Mouse (Mus musculus) myocyte (in vitro differentiated cells): ENCODE data around the gene Baiap2l2.

Experiments used
- CEBPB ChIP-seq: IDR thresholded peaks from 2 replicates; pipeline ENCODE4 v1.6.1; 2011; ENCODE audit warnings: mild to moderate bottlenecking, moderate library complexity; ENCODE audit not compliant: poor library complexity, insufficient read depth, severe bottlenecking
- E2F4 ChIP-seq: IDR thresholded peaks from one replicate; pipeline ENCODE4 v1.6.1; 2011; ENCODE audit warnings: mild to moderate bottlenecking, control low read depth, moderate library complexity; ENCODE audit not compliant: insufficient read depth
- MAX ChIP-seq: IDR thresholded peaks from one replicate; pipeline ENCODE4 v1.6.1; 2011; ENCODE audit warnings: low read depth, mild to moderate bottlenecking, control low read depth
- MYOD1 ChIP-seq, 3 experiments: IDR thresholded peaks; one replicate each; pipeline ENCODE4 v1.6.1; 2011; ENCODE audit warnings: control low read depth in 2 of 3, low read depth in 2 of 3, mild to moderate bottlenecking in 2 of 3, moderate library complexity in 1 of 3; ENCODE audit not compliant: insufficient read length in 2 of 3, control insufficient read depth in 1 of 3
- MYOG ChIP-seq, 3 experiments: IDR thresholded peaks; one replicate each; pipeline ENCODE4 v1.6.1; 2011; ENCODE audit warnings: control low read depth in 2 of 3, low read depth in 2 of 3, mild to moderate bottlenecking in 2 of 3; ENCODE audit not compliant: insufficient read length in 2 of 3, control insufficient read depth in 1 of 3, insufficient read depth in 1 of 3
- POLR2A ChIP-seq: IDR thresholded peaks from one replicate; pipeline ENCODE4 v1.6.1; 2011; ENCODE audit warnings: low read depth, mild to moderate bottlenecking, control low read depth, moderate library complexity; ENCODE audit not compliant: insufficient read length
- POLR2AphosphoS2 ChIP-seq: IDR thresholded peaks from one replicate; pipeline ENCODE4 v1.6.1; 2011; ENCODE audit warnings: low read depth, control low read depth; ENCODE audit not compliant: insufficient read length
- TCF12 ChIP-seq: IDR thresholded peaks from one replicate; pipeline ENCODE4 v1.6.1; 2011; ENCODE audit warnings: mild to moderate bottlenecking, control low read depth; ENCODE audit not compliant: poor library complexity, insufficient read depth, severe bottlenecking
- TCF3 ChIP-seq: IDR thresholded peaks from one replicate; pipeline ENCODE4 v1.6.1; 2011; ENCODE audit warnings: low read depth, control low read depth; ENCODE audit not compliant: insufficient read length
- USF1 ChIP-seq: IDR thresholded peaks from one replicate; pipeline ENCODE4 v1.6.1; 2011; ENCODE audit warnings: low read depth, mild to moderate bottlenecking, control low read depth, moderate library complexity

DNA sequence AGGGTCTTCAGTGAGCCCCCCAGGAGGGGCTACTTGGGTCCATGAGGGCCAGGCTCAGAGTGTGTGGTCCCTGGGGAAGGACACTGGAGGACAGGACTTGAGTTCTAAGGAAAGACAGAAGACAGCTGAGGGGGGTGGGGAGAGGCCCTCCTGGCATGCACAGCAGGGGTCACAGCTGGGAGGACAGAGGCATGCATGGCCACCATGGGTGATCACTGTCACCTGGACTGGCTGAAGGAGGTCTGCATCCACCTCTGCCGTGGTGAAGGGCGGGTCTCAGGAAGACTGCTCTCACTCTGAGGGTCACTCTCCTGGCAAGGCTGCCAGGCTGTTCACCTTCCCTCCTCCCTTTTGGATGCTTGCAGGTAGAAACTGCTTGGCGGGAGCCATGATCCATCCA lies 39.0 kb upstream of the Baiap2l2 start:
- no peak for TF ChIP-seq POLR2A
- TF ChIP-seq MYOG (IDR thresholded peaks at IDR 0.05; ENCODE audit: control insufficient read depth in 1 of 3, insufficient read depth in 1 of 3, insufficient read length in 2 of 3, low read depth in 2 of 3), result peak in 2 of 3 experiments; percentile 16 to 83
- TF ChIP-seq TCF12, result no peak
- no peak for TF ChIP-seq CEBPB
- TF ChIP-seq E2F4, result no peak
- TF ChIP-seq MYOD1 (IDR thresholded peaks at IDR 0.05; ENCODE audit: control insufficient read depth in 1 of 3, insufficient read length in 2 of 3, low read depth in 2 of 3), result peak in 2 of 3 experiments; percentile 0 to 36
- no peak for TF ChIP-seq MAX
- no peak for TF ChIP-seq USF1
- TF ChIP-seq POLR2AphosphoS2, result no peak
- TF ChIP-seq TCF3, result no peak
